Mouse (Mus musculus): ENCODE measurements around the gene Notch2. TPM values are rescaled to one million over a fixed set of nuclear protein-coding genes. Genes with fewer than 3 reads are reported as not detected.
A peak's percentile ranks its signal among the peaks of the same experiment; 100 is the strongest.

The Notch2 gene
- total and polyA plus RNA-seq, 2 experiments from 2014 or later: 8.1 to 28.4 TPM

DNA sequence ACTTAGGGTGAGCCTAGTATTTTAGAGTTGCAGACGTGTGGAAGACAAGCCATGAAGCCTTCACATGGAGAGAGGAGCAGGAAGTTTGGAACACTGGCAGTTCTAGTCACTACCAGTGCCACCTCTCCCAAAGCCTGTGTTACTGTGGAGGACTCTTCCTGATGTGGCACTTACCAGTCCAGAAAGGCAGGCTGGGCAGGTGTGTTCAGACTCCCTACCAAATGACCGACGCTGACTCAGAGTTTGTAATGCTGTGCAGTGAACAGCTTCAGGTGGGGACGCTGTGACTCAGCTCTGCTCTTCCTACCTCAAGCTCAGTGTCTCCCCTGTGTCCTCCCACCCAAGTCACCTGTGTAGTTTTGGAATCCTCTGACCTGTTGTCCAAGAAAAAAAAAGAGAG lies 67.3 kb downstream of the Notch2 start:
- H3K9ac ChIP-seq: no peak overlapping the region
- H3K9me3 ChIP-seq (ENCODE audit: low read length): no peaks in the 10 kb centered on the region
- no peak overlapping the region for H3K4me3 ChIP-seq (ENCODE audit: low read depth, low read length)
- no peak for DNase-seq
- no peaks in the 10 kb centered on the region for H3K36me3 ChIP-seq (ENCODE audit: insufficient read depth)
- no peak overlapping the region for H3K27ac ChIP-seq (ENCODE audit: low read depth, low read length)
- WGBS: 96% methylated on average over 4 of the region's 4 CpGs
- H3K4me2 ChIP-seq (ENCODE audit: low read depth): no peak overlapping the region
- no peaks in the 10 kb centered on the region for H3K4me1 ChIP-seq (ENCODE audit: insufficient read depth)
- no peak for ATAC-seq
- H3K27me3 ChIP-seq (ENCODE audit: insufficient read depth, low read length): no peaks in the 10 kb centered on the region
- TF ChIP-seq CTCF (IDR thresholded peaks at IDR 0.05; ENCODE audit: low read depth): no peak

GRCm38 (mm10) chr3:98082188-98082587 lies 68.9 kb downstream of the Notch2 start:
- H3K4me1 ChIP-seq (ENCODE audit: insufficient read depth): no peaks in the 10 kb centered on the region
- H3K27ac ChIP-seq (ENCODE audit: low read depth, low read length): no peak overlapping the region
- DNase-seq (no peak), ATAC-seq (no peak)
- H3K27me3 ChIP-seq (ENCODE audit: insufficient read depth, low read length): no peaks in the 10 kb centered on the region
- no peak overlapping the region for H3K4me2 ChIP-seq (ENCODE audit: low read depth)
- TF ChIP-seq CTCF (IDR thresholded peaks at IDR 0.05; ENCODE audit: low read depth): no peak
- H3K36me3 ChIP-seq (ENCODE audit: insufficient read depth): no peaks in the 10 kb centered on the region
- no peak overlapping the region for H3K9ac ChIP-seq
- 90% methylated on average over 3 of the region's 3 CpGs for WGBS
- no peak overlapping the region for H3K4me3 ChIP-seq (ENCODE audit: low read depth, low read length)
- no peaks in the 10 kb centered on the region for H3K9me3 ChIP-seq (ENCODE audit: low read length)

- DNase-seq (no peak), ATAC-seq (no peak)
- no peak overlapping the region for H3K4me2 ChIP-seq (ENCODE audit: low read depth)
- no peaks in the 10 kb centered on the region for H3K4me1 ChIP-seq (ENCODE audit: insufficient read depth)
- no peaks in the 10 kb centered on the region for H3K36me3 ChIP-seq (ENCODE audit: insufficient read depth)
- 89% methylated on average over 3 of the region's 3 CpGs for WGBS
- H3K27me3 ChIP-seq (ENCODE audit: insufficient read depth, low read length): no peaks in the 10 kb centered on the region
- no peak overlapping the region for H3K27ac ChIP-seq (ENCODE audit: low read depth, low read length)
- no peak overlapping the region for H3K9ac ChIP-seq
- TF ChIP-seq CTCF (IDR thresholded peaks at IDR 0.05; ENCODE audit: low read depth): no peak
- H3K9me3 ChIP-seq (ENCODE audit: low read length): no peaks in the 10 kb centered on the region
- no peak overlapping the region for H3K4me3 ChIP-seq (ENCODE audit: low read depth, low read length)
Observed at GRCm38 (mm10) chr3:98082972-98083371, 69.6 kb downstream of the Notch2 start.

GRCm38 (mm10) chr3:98084061-98084655 lies 70.8 kb downstream of the Notch2 start:
- DNase-seq (no peak), ATAC-seq (peak; percentile 18; the same call in 1 of the 2 replicates)
- WGBS: 68% methylated on average over 8 of the region's 8 CpGs

DNA sequence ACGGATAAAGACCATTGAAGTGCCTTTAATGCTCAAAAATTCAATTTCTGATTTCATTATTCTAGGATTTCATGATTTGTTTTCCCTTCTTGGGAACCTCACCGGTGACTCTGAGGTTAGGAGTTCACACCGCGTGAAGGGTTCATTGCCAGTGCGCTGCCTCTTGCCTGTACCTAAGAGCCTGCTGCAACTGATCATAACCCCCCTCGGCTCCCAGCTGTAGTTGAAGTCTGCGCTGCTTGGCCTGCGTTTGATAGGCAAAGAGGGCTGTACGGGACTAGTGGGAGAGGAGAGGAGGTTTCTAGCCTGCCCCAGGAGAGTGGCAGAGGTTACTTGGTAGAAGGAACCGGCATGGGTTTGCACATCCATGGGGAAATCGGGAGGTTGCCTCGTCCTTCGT lies 71.5 kb downstream of the Notch2 start:
- Histone ChIP-seq H3K36me3 (ENCODE audit: insufficient read depth) (no peaks in the 10 kb centered on the region), H3K4me1 (ENCODE audit: insufficient read depth) (no peaks in the 10 kb centered on the region), H3K4me3 (ENCODE audit: low read depth, low read length) (no peak overlapping the region), H3K27me3 (ENCODE audit: insufficient read depth, low read length) (no peaks in the 10 kb centered on the region), H3K27ac (ENCODE audit: low read depth, low read length) (no peak overlapping the region), H3K4me2 (ENCODE audit: low read depth) (no peak overlapping the region), H3K9ac (no peak overlapping the region), H3K9me3 (ENCODE audit: low read length) (no peaks in the 10 kb centered on the region)
- 74% methylated on average over 13 of the region's 13 CpGs for WGBS
- DNase-seq: no peak
- no peak for TF ChIP-seq CTCF (IDR thresholded peaks at IDR 0.05; ENCODE audit: low read depth)
- peak; percentile 32; the same call in 1 of the 2 replicates for ATAC-seq

More at GRCm38 (mm10) chr3:98084061-98084655, 70.8 kb downstream of the Notch2 start:
- Histone ChIP-seq H3K9ac (no peak overlapping the region), H3K4me3 (ENCODE audit: low read depth, low read length) (no peak overlapping the region), H3K9me3 (ENCODE audit: low read length) (no peaks in the 10 kb centered on the region), H3K4me2 (ENCODE audit: low read depth) (no peak overlapping the region), H3K27me3 (ENCODE audit: insufficient read depth, low read length) (no peaks in the 10 kb centered on the region), H3K36me3 (ENCODE audit: insufficient read depth) (no peaks in the 10 kb centered on the region), H3K4me1 (ENCODE audit: insufficient read depth) (no peaks in the 10 kb centered on the region), H3K27ac (ENCODE audit: low read depth, low read length) (no peak overlapping the region)
- TF ChIP-seq CTCF (IDR thresholded peaks at IDR 0.05; ENCODE audit: low read depth): no peak

DNA sequence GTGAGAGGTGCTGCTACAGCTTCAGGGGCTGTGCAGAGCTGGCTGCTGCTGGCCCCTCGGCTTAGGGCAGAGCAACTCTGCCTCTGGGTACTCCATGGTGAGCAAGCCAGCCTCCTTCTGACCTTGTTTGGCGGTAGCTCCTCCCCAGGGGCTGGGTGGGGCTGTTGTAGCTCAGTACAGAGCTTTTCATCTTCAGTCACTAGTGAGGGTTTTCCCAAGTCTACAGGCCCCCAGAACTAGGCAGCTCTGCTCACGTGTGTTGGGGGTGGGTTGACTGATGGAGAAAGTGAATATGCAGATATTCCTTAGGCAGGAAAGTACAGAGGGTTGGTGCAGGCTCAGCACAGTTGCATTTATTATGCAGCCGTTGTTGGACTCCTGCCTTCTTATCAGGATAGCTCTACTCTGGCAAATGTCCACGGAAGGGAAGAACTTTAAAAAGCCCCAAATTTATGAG lies 72.5 kb downstream of the Notch2 start:
- Histone ChIP-seq H3K4me3 (ENCODE audit: low read depth, low read length) (no peak overlapping the region), H3K27ac (ENCODE audit: low read depth, low read length) (no peak overlapping the region), H3K4me2 (ENCODE audit: low read depth) (no peak overlapping the region), H3K9me3 (ENCODE audit: low read length) (no peaks in the 10 kb centered on the region), H3K36me3 (ENCODE audit: insufficient read depth) (no peaks in the 10 kb centered on the region), H3K9ac (no peak overlapping the region), H3K27me3 (ENCODE audit: insufficient read depth, low read length) (no peaks in the 10 kb centered on the region), H3K4me1 (ENCODE audit: insufficient read depth) (no peaks in the 10 kb centered on the region)
- 33% methylated on average over 5 of the region's 5 CpGs for whole genome bisulfite sequencing
- no peak for TF ChIP-seq CTCF (IDR thresholded peaks at IDR 0.05; ENCODE audit: low read depth)
- no peak for ATAC-seq
- DNase-seq: no peak

DNA sequence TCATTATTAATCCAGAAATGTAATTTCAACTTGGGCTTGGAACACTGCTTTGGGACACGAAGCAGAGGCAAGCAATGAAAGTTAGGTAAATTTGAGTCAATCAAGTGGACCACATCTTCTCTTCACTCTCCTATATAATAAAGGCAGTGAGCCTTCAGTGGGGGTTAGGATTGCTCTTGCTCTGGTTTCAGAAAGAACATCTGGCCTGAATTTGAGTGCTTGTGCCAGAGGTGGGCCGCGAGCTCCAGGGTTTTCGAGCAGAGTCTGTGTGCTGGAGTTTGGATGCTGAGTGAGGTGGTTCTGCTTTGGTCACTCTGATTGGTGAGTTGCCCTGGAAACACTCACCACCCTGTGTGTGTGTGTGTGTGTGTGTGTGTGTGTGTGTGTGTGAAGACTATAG lies 73.1 kb downstream of the Notch2 start:
- Histone ChIP-seq H3K4me2 (ENCODE audit: low read depth) (no peak overlapping the region), H3K9me3 (ENCODE audit: low read length) (no peaks in the 10 kb centered on the region), H3K9ac (no peak overlapping the region), H3K36me3 (ENCODE audit: insufficient read depth) (no peaks in the 10 kb centered on the region), H3K4me3 (ENCODE audit: low read depth, low read length) (no peak overlapping the region), H3K27me3 (ENCODE audit: insufficient read depth, low read length) (no peaks in the 10 kb centered on the region), H3K27ac (ENCODE audit: low read depth, low read length) (no peak overlapping the region), H3K4me1 (ENCODE audit: insufficient read depth) (no peaks in the 10 kb centered on the region)
- ATAC-seq (no peak), DNase-seq (no peak)
- 86% methylated on average over 4 of the region's 4 CpGs for WGBS
- no peak for TF ChIP-seq CTCF (IDR thresholded peaks at IDR 0.05; ENCODE audit: low read depth)
